Mouse (Mus musculus): Measurements from ENCODE around the gene Trp53tg5.

The Trp53tg5 gene

GRCm38 (mm10) chr2:164496331-164496730, 22.8 kb upstream of the Trp53tg5 start:
- DNase-seq (ENCODE audit: low spot score): no peak

- DNase-seq (ENCODE audit: low spot score): peak; percentile 44
These were observed 20.6 kb upstream of the Trp53tg5 start for GRCm38 (mm10) chr2:164494126-164494525.

GRCm38 (mm10) chr2:164487812-164488211, 14.3 kb upstream of the Trp53tg5 start:
- DNase-seq (ENCODE audit: low spot score): no peak

GRCm38 (mm10) chr2:164487115-164487527, 13.6 kb upstream of the Trp53tg5 start:
- no peak for DNase-seq (ENCODE audit: low spot score)

GRCm38 (mm10) chr2:164486258-164487114, 13.0 kb upstream of the Trp53tg5 start:
- peak; percentile 72 for DNase-seq (ENCODE audit: low spot score)

- DNase-seq (ENCODE audit: low spot score): no peak
These were observed 12.2 kb upstream of the Trp53tg5 start, which contains the start of gene Dbndd2 for GRCm38 (mm10) chr2:164485681-164486257. Gene Dbndd2 (plus strand): TSS chr2:164486106.

- peak; percentile 42 for DNase-seq (ENCODE audit: low spot score)
These were observed 3.3 kb downstream of the Trp53tg5 start for GRCm38 (mm10) chr2:164470254-164470653.

- no peak for DNase-seq (ENCODE audit: low spot score)
These were observed 6.7 kb downstream of the Trp53tg5 start for GRCm38 (mm10) chr2:164466787-164467186.

- DNase-seq (ENCODE audit: low spot score): peak; percentile 19
These were observed 8.4 kb downstream of the Trp53tg5 start for GRCm38 (mm10) chr2:164465161-164465560.

GRCm38 (mm10) chr2:164460745-164461551, 12.6 kb downstream of the Trp53tg5 start, which contains the start of gene Gm20458:
Gene Gm20458 (plus strand): TSS chr2:164460967.
- peak; percentile 98 for DNase-seq (ENCODE audit: low spot score)

- DNase-seq (ENCODE audit: low spot score): no peak
These were observed 15.0 kb downstream of the Trp53tg5 start for GRCm38 (mm10) chr2:164458535-164458934.

GRCm38 (mm10) chr2:164457942-164458341, 15.6 kb downstream of the Trp53tg5 start:
- DNase-seq (ENCODE audit: low spot score): no peak

GRCm38 (mm10) chr2:164456864-164457300, 16.6 kb downstream of the Trp53tg5 start, which contains the start of gene Sys1:
Gene Sys1 (plus strand): TSS chr2:164456964.
- peak; percentile 27 for DNase-seq (ENCODE audit: low spot score)

GRCm38 (mm10) chr2:164456413-164456812, 17.1 kb downstream of the Trp53tg5 start:
- no peak for DNase-seq (ENCODE audit: low spot score)

GRCm38 (mm10) chr2:164455421-164456190, 17.9 kb downstream of the Trp53tg5 start:
- no peak for DNase-seq (ENCODE audit: low spot score)

GRCm38 (mm10) chr2:164454846-164455245, 18.7 kb downstream of the Trp53tg5 start:
- DNase-seq (ENCODE audit: low spot score): no peak

GRCm38 (mm10) chr2:164453887-164454500, 19.5 kb downstream of the Trp53tg5 start:
- DNase-seq (ENCODE audit: low spot score): no peak

- DNase-seq (ENCODE audit: low spot score): no peak
These were observed 20.3 kb downstream of the Trp53tg5 start for GRCm38 (mm10) chr2:164453047-164453757.

- DNase-seq (ENCODE audit: low spot score): no peak
These were observed 21.4 kb downstream of the Trp53tg5 start for GRCm38 (mm10) chr2:164452000-164452676.
